Mouse (Mus musculus) G1E (cell line): ENCODE measurements around the gene Galnt17.

ENCODE experiments used
- CTCF ChIP-seq: IDR thresholded peaks from 2 replicates; pipeline ENCODE4 v1.5.1; 2012; ENCODE audit warnings: low read depth, low read length, inconsistent platforms, mixed read lengths
- GATA1 ChIP-seq: IDR thresholded peaks from 2 replicates; pipeline ENCODE4 v1.6.1; 2012; ENCODE audit warnings: borderline replicate concordance, low read length, inconsistent platforms, mixed read lengths
- GATA2 ChIP-seq: IDR thresholded peaks from 2 replicates; pipeline ENCODE4 v1.6.1; 2012; ENCODE audit warnings: low read depth, low read length, inconsistent platforms, borderline replicate concordance

DNA sequence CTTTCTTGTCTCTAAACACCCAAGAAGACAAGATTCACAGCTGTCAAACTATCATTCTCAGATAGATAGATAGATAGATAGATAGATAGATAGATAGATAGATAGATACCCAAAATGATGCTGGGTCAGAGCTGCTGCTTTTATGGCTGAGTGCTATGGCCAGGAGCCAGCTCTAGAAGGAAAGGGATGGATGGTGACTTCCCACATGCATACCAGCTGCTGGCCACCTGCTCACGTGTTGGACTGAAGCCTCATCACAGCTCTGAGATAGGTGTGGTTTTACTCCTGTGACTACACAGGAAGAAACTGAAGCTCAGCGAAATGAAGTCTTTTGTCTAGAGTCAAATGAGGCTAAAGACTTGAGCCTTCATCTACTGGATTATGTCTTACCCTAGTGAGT is 482.5 kb downstream of the Galnt17 start:
- no peak for TF ChIP-seq CTCF
- TF ChIP-seq GATA2, result no peak
- no peak for TF ChIP-seq GATA1
